Mouse (Mus musculus) spleen, embryonic (tissue): Measurements from ENCODE around the gene Slc23a2.

ENCODE experiments used
- CTCF ChIA-PET: fragments of 350-600 bp; sonication (Branson Sonifier 250); formaldehyde crosslinking; loops from one replicate; lab custom pipeline; 2022; lab: Charles Lee

The Slc23a2 gene

GRCm38 (mm10) chr2:132103265-132103664, 41.6 kb downstream of the Slc23a2 start:
- CTCF ChIA-PET: no interaction called here

- CTCF ChIA-PET: interaction anchor here (0.5 to 0.9 kb wide), 3 partner anchors 19 to 108 kb away, joined by 3 read pairs; no protein-coding TSS in a partner anchor
These were observed 42.3 kb downstream of the Slc23a2 start for GRCm38 (mm10) chr2:132102505-132103130.

GRCm38 (mm10) chr2:132098942-132099672, 45.8 kb downstream of the Slc23a2 start:
- CTCF ChIA-PET: interaction anchor here (0.7 to 1.0 kb wide), 2 partner anchors 76 to 108 kb away, joined by 3 to 5 read pairs; no protein-coding TSS in a partner anchor

GRCm38 (mm10) chr2:132098365-132098764, 46.5 kb downstream of the Slc23a2 start:
- CTCF ChIA-PET: no interaction called here

GRCm38 (mm10) chr2:132096582-132096981, 48.3 kb downstream of the Slc23a2 start:
- CTCF ChIA-PET: no interaction called here

GRCm38 (mm10) chr2:132095821-132096220, 49.1 kb downstream of the Slc23a2 start:
- CTCF ChIA-PET: interaction anchor here (1.0 kb wide), 1 partner anchor 14 kb away, joined by 4 read pairs; no protein-coding TSS in a partner anchor

GRCm38 (mm10) chr2:132094441-132095230, 50.3 kb downstream of the Slc23a2 start:
- CTCF ChIA-PET: interaction anchor here (0.7 to 1.0 kb wide), 2 partner anchors 16 to 35 kb away, joined by 4 to 17 read pairs; no protein-coding TSS in a partner anchor

GRCm38 (mm10) chr2:132093739-132094138, 51.2 kb downstream of the Slc23a2 start:
- CTCF ChIA-PET: no interaction called here

- CTCF ChIA-PET: no interaction called here
These were observed 51.6 kb downstream of the Slc23a2 start for GRCm38 (mm10) chr2:132093298-132093697.

GRCm38 (mm10) chr2:132092722-132093121, 52.2 kb downstream of the Slc23a2 start:
- CTCF ChIA-PET: interaction anchor here (0.7 kb wide), 2 partner anchors 20 to 106 kb away, joined by 3 to 4 read pairs; no protein-coding TSS in a partner anchor

GRCm38 (mm10) chr2:132091749-132092148, 53.2 kb downstream of the Slc23a2 start:
- CTCF ChIA-PET: no interaction called here

- CTCF ChIA-PET: no interaction called here
These were observed 60.1 kb downstream of the Slc23a2 start for GRCm38 (mm10) chr2:132084813-132085212.

- CTCF ChIA-PET: interaction anchor here (0.6 kb wide), 1 partner anchor 130 kb away, joined by 3 read pairs; no protein-coding TSS in a partner anchor
These were observed 60.5 kb downstream of the Slc23a2 start for GRCm38 (mm10) chr2:132084396-132084795.

- CTCF ChIA-PET: no interaction called here
These were observed 65.8 kb downstream of the Slc23a2 start for GRCm38 (mm10) chr2:132079139-132079538.

- CTCF ChIA-PET: interaction anchor here (0.6 kb wide), 1 partner anchor 91 kb away, joined by 3 read pairs; no protein-coding TSS in a partner anchor
These were observed 71.9 kb downstream of the Slc23a2 start for GRCm38 (mm10) chr2:132073052-132073451.

- CTCF ChIA-PET: no interaction called here
These were observed 74.7 kb downstream of the Slc23a2 start for GRCm38 (mm10) chr2:132069985-132070735.

GRCm38 (mm10) chr2:132064185-132064831, 80.6 kb downstream of the Slc23a2 start:
- CTCF ChIA-PET: no interaction called here

GRCm38 (mm10) chr2:132063776-132064175, 81.1 kb downstream of the Slc23a2 start:
- CTCF ChIA-PET: no interaction called here

GRCm38 (mm10) chr2:132061884-132062283, 83.0 kb downstream of the Slc23a2 start:
- CTCF ChIA-PET: no interaction called here

GRCm38 (mm10) chr2:132059919-132060318, 85.0 kb downstream of the Slc23a2 start:
- CTCF ChIA-PET: interaction anchor here (0.6 to 1.2 kb wide), 5 partner anchors 11 to 1139 kb away, joined by 3 to 4 read pairs (median 3); no protein-coding TSS in a partner anchor
